Comparison of ENCODE assay signal across 7 mouse cellular contexts in genomic region chr10:17869822-17870662, GRCm38 (mm10).
DNase-seq lines count a peak whose midpoint lies in the region; ATAC-seq and TF ChIP-seq lines count a peak whose summit lies in the region.

No protein-coding gene starts in this region.

- intact Hi-C loops in left cerebral cortex, postnatal 36 days (cut with DNase I): loop anchor here (2.0 kb wide), 1 partner anchor 137 kb away; no protein-coding TSS in a partner anchor

- DNase-seq in adrenal gland, adult 18-20 months (ENCODE audit: low spot score in 2 of 2): peak; percentile 38 to 47
- peak; percentile 83 for DNase-seq in embryo, embryonic 11 days
- DNase-seq in gonadal fat pad, adult 2 months (ENCODE audit: low read depth): peak; percentile 10
- peak; percentile 55 to 71 for DNase-seq in left cerebral cortex, postnatal 36 days (ENCODE audit: low spot score in 2 of 2)
- DNase-seq in spleen, postnatal 10 days (ENCODE audit: low spot score in 2 of 2): peak; percentile 5 to 49

- no peaks in the 10 kb centered on the region for H3K4me1 ChIP-seq in intestine, postnatal 0 days (replicated peaks; ENCODE audit: control insufficient read depth, insufficient read depth, low read length)
- peaks cover 6% of the 10 kb centered on the region for H3K4me1 ChIP-seq in midbrain, embryonic 13.5 days (replicated peaks)

- H3K4me3 ChIP-seq in intestine, postnatal 0 days (ENCODE audit: low read depth, low read length): no peak overlapping the region
- H3K4me3 ChIP-seq in midbrain, embryonic 13.5 days (replicated peaks): no peak overlapping the region

- H3K27me3 ChIP-seq in intestine, postnatal 0 days (replicated peaks; ENCODE audit: control insufficient read depth, insufficient read depth, low read length): no peaks in the 10 kb centered on the region
- no peaks in the 10 kb centered on the region for H3K27me3 ChIP-seq in midbrain, embryonic 13.5 days

- no peaks in the 10 kb centered on the region for H3K9me3 ChIP-seq in intestine, postnatal 0 days (ENCODE audit: control insufficient read depth)
- H3K9me3 ChIP-seq in midbrain, embryonic 13.5 days: no peaks in the 10 kb centered on the region

- no peak overlapping the region for H3K4me2 ChIP-seq in intestine, postnatal 0 days (replicated peaks; ENCODE audit: low read depth)
- H3K4me2 ChIP-seq in midbrain, embryonic 13.5 days (replicated peaks): no peak overlapping the region

- no peak overlapping the region for H3K27ac ChIP-seq in intestine, postnatal 0 days (ENCODE audit: low read depth, low read length)
- 0 out of 2 replicates have a peak overlapping the region, but pooled peaks have one; percentile 14 for H3K27ac ChIP-seq in midbrain, embryonic 13.5 days

- H3K36me3 ChIP-seq in intestine, postnatal 0 days (ENCODE audit: control insufficient read depth, insufficient read depth): no peaks in the 10 kb centered on the region
- no peaks in the 10 kb centered on the region for H3K36me3 ChIP-seq in midbrain, embryonic 13.5 days

- 33% methylated on average over 5 of the region's 5 CpGs for WGBS in intestine, postnatal 0 days
- 30% methylated on average over 5 of the region's 5 CpGs for WGBS in midbrain, embryonic 13.5 days

- peak; percentile 57; the same call in 1 of the 2 replicates for ATAC-seq in intestine, postnatal 0 days
- ATAC-seq in midbrain, embryonic 13.5 days: peak; percentile 99

- H3K9ac ChIP-seq in intestine, postnatal 0 days (ENCODE audit: low read depth, low read length): no peak overlapping the region
- no peak overlapping the region for H3K9ac ChIP-seq in midbrain, embryonic 13.5 days (replicated peaks)

- TF ChIP-seq CTCF in intestine, postnatal 0 days (IDR thresholded peaks at IDR 0.05; ENCODE audit: low read depth): peak; percentile 97

Comparison
In these comparisons a context has a peak if more than half of its experiments do, and no peak if none do; other contexts are left out.
1. DNase-seq: peak in every context shown above with its lines; median percentile 83 in embryo, embryonic 11 days; 63 in left cerebral cortex, postnatal 36 days; 42 in adrenal gland, adult 18-20 months; 27 in spleen, postnatal 10 days; 10 in gonadal fat pad, adult 2 months.